Mouse (Mus musculus) limb, embryonic 14.5 days (tissue): ENCODE results near the gene Tbx20. TPM values are rescaled to one million over a fixed set of nuclear protein-coding genes. Genes with fewer than 3 reads are reported as not detected.

ENCODE experiments used
- ATAC-seq: fragments of 200-750 bp; cut with Nextera tagmentation; 2 replicates; pipeline ENCODE4 v1.8.0; 2017; ENCODE audit warnings: low read depth, moderate number of reproducible peaks, moderate TSS enrichment; ENCODE audit not compliant: low FRiP score
- DNase-seq: peaks from one replicate; pipeline ENCODE4 v3.0.0-alpha.2; 2015; ENCODE audit warnings: low spot score
- H3K27ac ChIP-seq: fragments of 300-500 bp; sonication (generic); replicated peaks from 2 replicates; pipeline ENCODE4 v1.5.1; 2014; ENCODE audit warnings: low read depth, mild to moderate bottlenecking, low read length, moderate library complexity, mixed read lengths
- H3K27me3 ChIP-seq: fragments of 300-500 bp; sonication (generic); 2 replicates; pipeline ENCODE4 v1.6.1; 2014; ENCODE audit warnings: low read length, mixed read lengths; ENCODE audit not compliant: control insufficient read depth, insufficient read depth
- H3K36me3 ChIP-seq: fragments of 300-500 bp; sonication (generic); 2 replicates; pipeline ENCODE4 v1.6.1; 2014; ENCODE audit warnings: mild to moderate bottlenecking, low read length, moderate library complexity, mixed read lengths; ENCODE audit not compliant: control insufficient read depth, insufficient read depth
- H3K4me1 ChIP-seq: fragments of 300-500 bp; sonication (generic); 2 replicates; pipeline ENCODE4 v1.6.1; 2014; ENCODE audit warnings: antibody characterized with exemption, low read length, mixed read lengths; ENCODE audit not compliant: control insufficient read depth, insufficient read depth
- H3K4me2 ChIP-seq: fragments of 300-500 bp; sonication (generic); replicated peaks from 2 replicates; pipeline ENCODE4 v1.6.1; 2014; ENCODE audit warnings: low read depth, mild to moderate bottlenecking, low read length, moderate library complexity; ENCODE audit not compliant: severe bottlenecking
- H3K4me3 ChIP-seq: fragments of 300-500 bp; sonication (generic); replicated peaks from 2 replicates; pipeline ENCODE4 v1.5.1; 2014; ENCODE audit warnings: low read length
- H3K9ac ChIP-seq: fragments of 300-500 bp; sonication (generic); 2 replicates; pipeline ENCODE4 v1.6.1; 2014; ENCODE audit warnings: mild to moderate bottlenecking, low read depth, low read length, moderate library complexity; ENCODE audit not compliant: severe bottlenecking
- H3K9me3 ChIP-seq: fragments of 300-500 bp; sonication (generic); 2 replicates; pipeline ENCODE4 v1.6.1; 2016; ENCODE audit warnings: low read length; ENCODE audit not compliant: control insufficient read depth
- POLR2A ChIP-seq: fragments of 200-500 bp; IDR thresholded peaks from 2 replicates; pipeline ENCODE4 v1.8.0; 2012; ENCODE audit warnings: inconsistent platforms, mild to moderate bottlenecking, moderate library complexity, borderline replicate concordance; ENCODE audit not compliant: insufficient read depth, insufficient read length; ENCODE audit errors: extremely low read depth
- WGBS: fragments of 180-500 bp; shearing (Covaris S2); extraction: QIAGEN DNeasy Blood & Tissue Kit; methylation state at CpG from one replicate; pipeline ENCODE4 v1.1.7; 2014; 5-methylcytosine and 5-hydroxymethylcytosine counted together
- polyA plus RNA-seq, 2 experiments: library from polyadenylated mRNA; depleted of rRNA in 1 of 2; stranded (reverse) in 1 of 2; unstranded in 1 of 2; fragments of >200 nt; fragmentation: Nextera tagmentation in 1 of 2; extraction: Ambion mirVana in 1 of 2; gene quantifications; 2 replicates each; pipeline versions ENCODE4 v1.2.1 to v1.2.3; 2012 to 2014

The Tbx20 gene
- polyA plus RNA-seq, 2 experiments: 0.24 TPM; not detected in 1

- 21% methylated on average over 3 of the region's 3 CpGs for WGBS
- TF ChIP-seq POLR2A: no peak
These were observed 8.2 kb upstream of the Tbx20 start for GRCm38 (mm10) chr9:24782338-24782737.

GRCm38 (mm10) chr9:24780929-24781441, 6.9 kb upstream of the Tbx20 start:
- DNase-seq: no peak
- no peak for TF ChIP-seq POLR2A
- no peaks in the 10 kb centered on the region for H3K36me3 ChIP-seq
- H3K4me2 ChIP-seq: peak overlapping the region; percentile 55
- under 1% methylated on average over 32 of the region's 32 CpGs for WGBS
- H3K27ac ChIP-seq: no peak overlapping the region
- peaks cover 67% of the 10 kb centered on the region for H3K27me3 ChIP-seq
- peak overlapping the region; percentile 31 for H3K4me3 ChIP-seq
- peaks cover 6% of the 10 kb centered on the region for H3K4me1 ChIP-seq
- H3K9ac ChIP-seq: peak overlapping the region; percentile 16; the same call in 1 of the 2 replicates
- ATAC-seq: 0 out of 2 replicates have a peak, but pooled peaks have one; percentile 14
- H3K9me3 ChIP-seq: no peaks in the 10 kb centered on the region

More at GRCm38 (mm10) chr9:24782338-24782737, 8.2 kb upstream of the Tbx20 start:
- no peak for DNase-seq
- no peak for ATAC-seq
- Histone ChIP-seq H3K9me3 (no peaks in the 10 kb centered on the region), H3K9ac (no peak overlapping the region), H3K27ac (no peak overlapping the region), H3K36me3 (no peaks in the 10 kb centered on the region), H3K27me3 (peaks cover 56% of the 10 kb centered on the region), H3K4me2 (no peak overlapping the region), H3K4me1 (peaks cover 6% of the 10 kb centered on the region), H3K4me3 (no peak overlapping the region)

- DNase-seq: no peak
- H3K9ac ChIP-seq: no peak overlapping the region
- no peak overlapping the region for H3K27ac ChIP-seq
- peak overlapping the region; percentile 55; the same call in 1 of the 2 replicates for H3K4me2 ChIP-seq
- WGBS: under 1% methylated on average over 17 of the region's 22 CpGs
- H3K9me3 ChIP-seq: no peaks in the 10 kb centered on the region
- peaks cover 6% of the 10 kb centered on the region for H3K4me1 ChIP-seq
- ATAC-seq: 0 out of 2 replicates have a peak, but pooled peaks have one; percentile 5
- peak overlapping the region; percentile 31 for H3K4me3 ChIP-seq
- peaks cover 72% of the 10 kb centered on the region for H3K27me3 ChIP-seq
- TF ChIP-seq POLR2A: no peak
- H3K36me3 ChIP-seq: no peaks in the 10 kb centered on the region
These were observed 6.4 kb upstream of the Tbx20 start for GRCm38 (mm10) chr9:24780391-24780928.

GRCm38 (mm10) chr9:24779975-24780374, 5.9 kb upstream of the Tbx20 start:
- H3K27me3 ChIP-seq: peaks cover 77% of the 10 kb centered on the region
- no peak overlapping the region for H3K27ac ChIP-seq
- no peaks in the 10 kb centered on the region for H3K9me3 ChIP-seq
- H3K4me2 ChIP-seq: no peak overlapping the region
- no peak for DNase-seq
- peaks cover 6% of the 10 kb centered on the region for H3K4me1 ChIP-seq
- WGBS: under 1% methylated on average over 3 of the region's 3 CpGs
- H3K4me3 ChIP-seq: no peak overlapping the region
- H3K36me3 ChIP-seq: no peaks in the 10 kb centered on the region
- ATAC-seq: no peak
- H3K9ac ChIP-seq: no peak overlapping the region
- no peak for TF ChIP-seq POLR2A

- H3K27me3 ChIP-seq: peaks cover 91% of the 10 kb centered on the region
- H3K9me3 ChIP-seq: 0 out of 2 replicates have a peak, but pooled peaks cover 3% of the 10 kb centered on the region
- H3K4me2 ChIP-seq: no peak overlapping the region
- no peak overlapping the region for H3K27ac ChIP-seq
- no peak for TF ChIP-seq POLR2A
- no peak for DNase-seq
- peaks cover 13% of the 10 kb centered on the region for H3K4me1 ChIP-seq
- H3K4me3 ChIP-seq: no peak overlapping the region
- H3K9ac ChIP-seq: no peak overlapping the region
- no peak for ATAC-seq
- 3% methylated on average over 14 of the region's 14 CpGs for WGBS
- H3K36me3 ChIP-seq: no peaks in the 10 kb centered on the region
These were observed 4.5 kb upstream of the Tbx20 start for GRCm38 (mm10) chr9:24778571-24778970.

GRCm38 (mm10) chr9:24777961-24778360, 3.9 kb upstream of the Tbx20 start:
- 0 out of 2 replicates have a peak, but pooled peaks cover 3% of the 10 kb centered on the region for H3K9me3 ChIP-seq
- DNase-seq: no peak
- H3K4me3 ChIP-seq: 0 out of 2 replicates have a peak overlapping the region, but pooled peaks have one; percentile 11
- WGBS: 0% methylated on average over 14 of the region's 14 CpGs
- H3K27me3 ChIP-seq: peaks cover 97% of the 10 kb centered on the region
- TF ChIP-seq POLR2A: no peak
- H3K4me1 ChIP-seq: peaks cover 13% of the 10 kb centered on the region
- no peaks in the 10 kb centered on the region for H3K36me3 ChIP-seq
- no peak overlapping the region for H3K4me2 ChIP-seq
- no peak overlapping the region for H3K27ac ChIP-seq
- no peak for ATAC-seq
- H3K9ac ChIP-seq: no peak overlapping the region
